In the genomic region with DNA sequence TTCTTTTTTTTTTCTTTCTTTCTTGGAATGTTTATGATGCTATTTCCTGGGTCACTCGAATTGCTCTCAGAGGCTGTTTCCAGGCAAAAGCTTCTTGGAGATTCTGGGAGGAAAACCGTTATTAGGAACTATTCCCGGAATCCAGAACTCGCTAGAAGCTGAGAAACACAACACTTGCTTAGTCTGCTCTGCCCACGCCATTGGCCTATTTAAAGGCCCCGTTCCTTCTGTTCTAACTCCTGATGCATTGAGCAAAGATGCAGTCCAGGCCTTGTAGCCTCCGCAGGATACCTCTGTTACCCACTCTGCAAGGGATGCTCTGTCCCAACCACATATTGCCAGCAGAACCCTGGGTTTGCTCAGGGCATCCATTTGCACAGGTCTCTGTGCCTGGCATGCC, we compare ENCODE assay signal across 12 mouse cellular contexts. TPM values are rescaled to one million over a fixed set of nuclear protein-coding genes. Genes with fewer than 3 reads are reported as not detected.
A peak's percentile ranks its signal among the peaks of the same experiment; 100 is the strongest.
DNase-seq lines count a peak whose midpoint lies in the region; ATAC-seq and TF ChIP-seq lines count a peak whose summit lies in the region.
"Had no signal": no experiment of that assay in that cellular context is flagged by ENCODE, and none has a peak within 500 bp of the region (broad histone marks: within the 10 kb centered on the region; RNA-seq: fewer than 3 reads in every experiment).

No protein-coding gene starts in this region.

- whole genome bisulfite sequencing in kidney, embryonic 16.5 days, result 46% methylated on average over 7 of the region's 7 CpGs
- WGBS in midbrain, postnatal 0 days, result 82% methylated on average over 7 of the region's 7 CpGs
- WGBS in midbrain, embryonic 13.5 days, result 87% methylated on average over 7 of the region's 7 CpGs
- 33% methylated on average over 7 of the region's 7 CpGs for WGBS in olfactory bulb, adult 2 months

- no peak for DNase-seq in frontal cortex, postnatal 14 days (ENCODE audit: low spot score in 2 of 2)
- DNase-seq in kidney, postnatal 25 days, result no peak
- DNase-seq in midbrain, postnatal 0 days (ENCODE audit: low spot score), result no peak
- DNase-seq: cerebellum, adult 11-12 months; lung, embryonic 14.5 days; right cerebral cortex, postnatal 14 days; thymus, postnatal 36 days had no signal

- peak; percentile 48; the same call in 1 of the 2 replicates for ATAC-seq in frontal cortex, adult (ENCODE audit: low TSS enrichment)
- no peak for ATAC-seq in kidney, embryonic 16.5 days (ENCODE audit: low FRiP score, low TSS enrichment)
- no peak for ATAC-seq in midbrain, postnatal 0 days (ENCODE audit: low FRiP score)
- ATAC-seq in midbrain, embryonic 13.5 days, result no peak
- ATAC-seq in erythroid progenitor cell, adult 5-6 weeks (replicated peaks; ENCODE audit: low FRiP score, poor library complexity, severe bottlenecking), result no peak

- no peak overlapping the region for H3K9ac ChIP-seq in kidney, embryonic 16.5 days (replicated peaks; ENCODE audit: low read length)
- H3K9ac ChIP-seq in midbrain, postnatal 0 days (replicated peaks; ENCODE audit: low read length, poor library complexity, severe bottlenecking), result no peak overlapping the region
- H3K9ac ChIP-seq in midbrain, embryonic 13.5 days (replicated peaks), result no peak overlapping the region
- H3K9ac ChIP-seq: lung, embryonic 14.5 days had no signal

- peaks cover 42% of the 10 kb centered on the region for H3K4me1 ChIP-seq in kidney, embryonic 16.5 days (ENCODE audit: insufficient read depth, low read length)
- H3K4me1 ChIP-seq in midbrain, postnatal 0 days (ENCODE audit: insufficient read depth, low read length), result no peaks in the 10 kb centered on the region
- H3K4me1 ChIP-seq in midbrain, embryonic 13.5 days (replicated peaks), result peaks cover 40% of the 10 kb centered on the region
- peaks cover 62% of the 10 kb centered on the region for H3K4me1 ChIP-seq in olfactory bulb, adult 2 months (ENCODE audit: control insufficient read depth, insufficient read depth, low read length)

- no peaks in the 10 kb centered on the region for H3K27me3 ChIP-seq in kidney, embryonic 16.5 days (ENCODE audit: insufficient read depth, low read length)
- H3K27me3 ChIP-seq in midbrain, postnatal 0 days (ENCODE audit: insufficient read depth, low read length), result no peaks in the 10 kb centered on the region; the same call in 1 of the 2 replicates
- H3K27me3 ChIP-seq in midbrain, embryonic 13.5 days, result no peaks in the 10 kb centered on the region

- no peak overlapping the region for H3K4me2 ChIP-seq in kidney, embryonic 16.5 days (replicated peaks; ENCODE audit: low read depth, low read length)
- no peak overlapping the region for H3K4me2 ChIP-seq in midbrain, postnatal 0 days (ENCODE audit: low read depth, low read length, poor library complexity, severe bottlenecking)
- no peak overlapping the region for H3K4me2 ChIP-seq in midbrain, embryonic 13.5 days (replicated peaks)
- H3K4me2 ChIP-seq: lung, embryonic 14.5 days had no signal

- no peak for TF ChIP-seq CTCF in midbrain, postnatal 0 days (IDR thresholded peaks at IDR 0.05)
- no peak for TF ChIP-seq CTCF in olfactory bulb, adult 2 months (IDR thresholded peaks at IDR 0.05; ENCODE audit: insufficient read depth, low read depth, low read length)

- H3K36me3 ChIP-seq in kidney, embryonic 16.5 days (ENCODE audit: insufficient read depth, low read length), result no peaks in the 10 kb centered on the region
- no peaks in the 10 kb centered on the region for H3K36me3 ChIP-seq in midbrain, postnatal 0 days (ENCODE audit: insufficient read depth, low read length)
- H3K36me3 ChIP-seq in midbrain, embryonic 13.5 days, result no peaks in the 10 kb centered on the region

- no peaks in the 10 kb centered on the region for H3K9me3 ChIP-seq in kidney, embryonic 16.5 days (ENCODE audit: low read length)
- H3K9me3 ChIP-seq in midbrain, postnatal 0 days (ENCODE audit: low read length), result no peaks in the 10 kb centered on the region
- H3K9me3 ChIP-seq in midbrain, embryonic 13.5 days, result no peaks in the 10 kb centered on the region

- H3K27ac ChIP-seq in kidney, embryonic 16.5 days (ENCODE audit: low read length), result peak overlapping the region; percentile 40; the same call in 1 of the 2 replicates
- H3K27ac ChIP-seq in midbrain, postnatal 0 days (ENCODE audit: low read depth, low read length), result 0 out of 2 replicates have a peak overlapping the region, but pooled peaks have one; percentile 18
- H3K27ac ChIP-seq in midbrain, embryonic 13.5 days, result no peak overlapping the region
- peak overlapping the region; percentile 35; the same call in 1 of the 2 replicates for H3K27ac ChIP-seq in olfactory bulb, adult 2 months (ENCODE audit: insufficient read depth, low read depth, low read length)

- H3K4me3 ChIP-seq in kidney, embryonic 16.5 days (ENCODE audit: low read length), result no peak overlapping the region
- H3K4me3 ChIP-seq in midbrain, postnatal 0 days (ENCODE audit: low read depth, low read length), result no peak overlapping the region
- no peak overlapping the region for H3K4me3 ChIP-seq in midbrain, embryonic 13.5 days (replicated peaks)
- H3K4me3 ChIP-seq in olfactory bulb, adult 2 months (ENCODE audit: insufficient read depth, low read depth, low read length), result no peak overlapping the region

- TF ChIP-seq POLR2A in olfactory bulb, adult 2 months (IDR thresholded peaks at IDR 0.05; ENCODE audit: insufficient read depth, low read depth, low read length), result no peak

RNA-seq across cellular contexts. Expression of gene Selenon, which starts 48.8 kb away (rescaled TPM):
- 9.5 and 9.7 TPM in 2 replicates for polyA plus RNA-seq in kidney, embryonic 16.5 days (2015; fragmentation: Nextera tagmentation; extraction: Ambion mirVana)
- total RNA-seq in midbrain, postnatal 0 days (2014; rRNA removed), result 22.8 and 26.1 TPM in 2 replicates
- 9.1 and 9.4 TPM in 2 replicates for polyA plus RNA-seq in midbrain, postnatal 0 days (2015; fragmentation: Nextera tagmentation; extraction: Ambion mirVana)
- polyA plus RNA-seq in midbrain, embryonic 13.5 days (2015; fragmentation: Nextera tagmentation; extraction: Ambion mirVana), result 11.1 and 11.5 TPM in 2 replicates
- polyA plus RNA-seq in olfactory bulb, adult 2 months (2012; ENCODE audit: insufficient read depth, insufficient read length, low replicate concordance, missing spikeins), result not detected in 2 replicates
- 7.6 and 9.6 TPM in 2 replicates for total RNA-seq in erythroid progenitor cell, adult 5-6 weeks (2015; ENCODE audit: low replicate concordance)
- 0.77 and 2.2 TPM in 2 replicates for total RNA-seq in erythroid progenitor cell, adult 5-6 weeks (2017; ENCODE audit: low replicate concordance)

Comparison
In these comparisons a context has a peak if more than half of its experiments do, and no peak if none do; other contexts are left out.
1. RNA of gene Selenon, which starts 48.8 kb away (polyA plus RNA-seq): 11.1 to 11.5 TPM in midbrain, embryonic 13.5 days, 9.5 to 9.7 TPM in kidney, embryonic 16.5 days and 9.1 to 9.4 TPM in midbrain, postnatal 0 days; not detected in olfactory bulb, adult 2 months; every median in the first group is over 10 times any median in the second.